Mouse (Mus musculus) ZHBTc4 (cell line): ENCODE data around the gene Fam161a.

Experiments
- DNase-seq: peaks from one replicate; pipeline ENCODE4 v3.0.0-alpha.2; 2011; ENCODE audit warnings: low read depth, low spot score

The Fam161a gene

GRCm38 (mm10) chr11:23047663-23048582, 40.6 kb downstream of the Fam161a start:
- DNase-seq, result peak; percentile 75

- no peak for DNase-seq
Measured at GRCm38 (mm10) chr11:23049642-23050041, 42.3 kb downstream of the Fam161a start.

DNA sequence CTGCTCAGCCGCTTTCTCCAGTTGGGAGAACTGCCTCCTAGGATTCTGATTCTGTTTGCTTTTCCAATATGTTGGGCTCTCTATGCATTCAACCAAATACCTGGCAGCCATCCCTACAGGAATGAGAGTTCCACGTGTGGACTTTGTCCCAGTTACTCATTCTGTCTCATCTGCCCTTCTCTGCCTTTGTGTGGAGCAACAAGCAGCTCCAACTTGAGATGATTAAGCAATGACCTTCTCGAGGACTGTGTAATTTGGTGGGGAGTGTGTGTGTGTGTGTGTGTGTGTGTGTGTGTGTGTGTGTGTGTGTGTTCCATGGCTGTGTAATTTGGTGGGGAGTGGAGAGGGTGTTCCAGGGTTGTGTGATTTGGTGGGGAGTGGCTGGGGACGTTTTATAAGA, 45.0 kb downstream of the Fam161a start:
- DNase-seq, result no peak

GRCm38 (mm10) chr11:23063153-23063552, 55.8 kb downstream of the Fam161a start:
- DNase-seq, result peak; percentile 51

DNA sequence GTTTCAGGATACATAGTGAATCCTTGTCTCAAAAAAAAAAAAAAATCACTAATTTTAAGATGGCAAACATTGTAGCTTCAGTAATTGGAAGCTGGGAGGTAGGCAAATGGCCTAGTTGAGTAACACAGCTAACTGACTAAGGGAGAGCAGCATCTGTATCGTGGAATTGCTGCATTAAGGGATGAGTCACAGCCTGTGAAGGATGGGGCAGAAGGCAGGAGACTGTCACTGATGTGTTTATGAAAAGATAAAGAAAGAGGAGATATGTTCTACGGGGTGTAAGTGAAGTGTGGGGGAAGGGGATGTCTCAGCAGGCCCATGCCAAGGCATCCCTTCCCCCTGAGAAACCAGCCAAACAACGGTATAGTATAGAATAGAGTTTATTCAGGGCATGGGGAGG, 56.5 kb downstream of the Fam161a start:
- no peak for DNase-seq

DNA sequence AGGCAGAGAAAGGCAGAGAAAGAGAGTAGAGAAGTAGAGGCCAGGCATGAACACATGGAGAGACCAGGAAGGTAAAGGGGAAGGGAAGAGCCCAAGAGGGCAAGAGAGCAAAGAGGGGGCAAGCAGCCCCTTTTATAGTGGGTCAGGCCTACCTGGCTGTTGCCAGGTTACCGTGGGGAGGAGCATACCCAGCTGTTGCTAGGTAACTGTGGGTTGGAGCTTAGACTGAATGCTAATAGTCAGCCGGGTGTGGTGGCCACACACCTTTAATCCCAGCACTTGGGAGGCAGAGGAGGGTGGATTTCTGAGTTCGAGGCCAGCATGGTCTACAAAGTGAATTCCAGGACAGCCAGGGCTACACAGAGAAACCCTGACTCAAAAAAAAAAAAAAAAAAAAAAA, 56.9 kb downstream of the Fam161a start:
- DNase-seq, result peak; percentile 57

GRCm38 (mm10) chr11:23065167-23065668, 57.9 kb downstream of the Fam161a start:
- peak; percentile 42 for DNase-seq

DNA sequence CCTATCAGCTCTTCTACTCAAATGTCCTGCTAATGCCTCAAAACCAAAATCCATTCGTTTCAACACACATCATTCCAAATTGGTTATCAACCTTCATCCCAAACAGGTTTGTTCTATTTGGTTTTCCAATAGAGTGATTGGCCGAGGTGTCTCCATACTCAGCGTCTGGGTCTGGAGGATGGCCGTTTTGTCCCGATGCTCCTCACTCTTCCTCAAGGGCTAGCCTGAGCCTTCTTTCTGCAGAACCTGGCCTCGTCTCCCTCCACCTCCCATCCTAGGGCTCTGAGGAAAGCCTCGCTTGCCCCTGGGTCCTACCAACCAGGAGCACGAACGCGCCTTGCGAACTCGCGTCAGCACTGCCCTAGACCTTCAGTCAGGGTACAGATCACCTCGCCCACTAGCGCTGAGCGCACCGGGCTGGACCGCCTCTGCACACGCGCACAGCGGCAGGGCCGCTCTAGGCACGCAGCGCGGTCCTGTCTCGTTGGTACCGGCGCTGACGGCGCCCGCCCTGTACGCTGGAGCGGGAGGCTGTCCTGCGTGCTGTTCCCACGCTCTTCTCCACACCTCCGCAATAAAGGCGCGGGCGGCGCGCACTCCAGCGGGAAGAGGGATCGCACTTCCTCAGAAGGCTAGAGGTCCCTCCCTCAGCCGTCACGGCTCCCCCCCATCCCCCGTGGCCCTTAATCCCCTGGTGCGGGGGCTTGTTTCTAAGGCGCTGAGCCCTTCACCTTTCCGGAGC, 60.2 kb downstream of the Fam161a start:
- DNase-seq, result peak; percentile 98

DNA sequence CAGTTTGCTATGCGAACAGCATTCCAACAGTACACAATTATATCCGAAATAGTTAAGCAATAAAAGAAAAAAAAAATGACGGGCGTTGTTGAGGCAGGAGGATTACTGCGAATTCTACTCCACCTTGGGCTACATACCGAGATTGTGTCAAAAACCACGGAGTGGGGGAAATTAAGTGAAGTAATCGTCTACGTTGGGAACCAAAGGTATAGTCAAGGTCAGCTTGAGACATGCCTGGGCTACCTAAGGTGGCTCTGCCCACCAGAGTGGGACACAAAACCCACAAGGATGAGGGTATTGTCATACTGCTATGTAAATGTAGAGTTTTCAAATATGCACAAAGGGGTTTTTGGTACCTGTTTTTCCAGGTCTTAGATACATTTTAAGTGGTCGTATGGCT, 60.9 kb downstream of the Fam161a start:
- no peak for DNase-seq

DNA sequence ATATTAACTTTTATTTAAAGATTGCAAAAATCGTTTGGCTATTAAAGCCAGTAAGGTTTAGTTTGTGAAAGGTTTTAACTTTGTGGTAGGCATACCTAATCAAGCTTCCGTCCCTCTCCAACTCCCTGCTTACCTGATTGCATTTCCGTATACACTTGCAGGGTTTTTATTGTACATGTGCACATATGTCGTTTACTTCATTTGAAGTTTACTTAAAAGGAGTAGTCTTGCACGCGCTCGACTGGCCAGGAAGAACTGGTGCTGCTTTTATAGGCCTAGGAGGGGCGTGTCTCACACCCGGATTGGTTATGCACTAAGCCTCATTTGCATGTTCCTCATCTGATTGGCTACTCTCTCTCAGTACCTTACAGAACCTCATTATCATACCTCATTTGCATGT, 61.7 kb downstream of the Fam161a start:
- peak; percentile 68 for DNase-seq

DNA sequence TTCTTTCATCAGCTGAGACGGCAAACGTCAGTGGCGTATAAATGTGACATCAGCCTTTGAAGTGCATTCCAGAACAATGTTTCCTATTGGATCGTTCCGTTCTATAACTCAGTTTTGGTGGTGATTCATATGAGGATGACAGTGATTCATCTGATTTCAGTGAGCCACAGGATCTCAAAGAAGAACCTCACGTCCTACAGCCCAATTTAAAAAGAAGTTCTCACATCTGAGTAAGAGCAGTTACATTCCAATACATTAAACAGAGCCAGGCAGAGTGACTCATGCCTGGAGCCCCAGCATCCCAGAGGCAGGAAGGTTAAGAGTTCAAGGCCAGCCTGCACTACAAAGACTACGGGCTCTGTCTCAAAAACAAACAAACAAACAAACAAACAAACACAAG, 67.5 kb downstream of the Fam161a start:
- no peak for DNase-seq

DNA sequence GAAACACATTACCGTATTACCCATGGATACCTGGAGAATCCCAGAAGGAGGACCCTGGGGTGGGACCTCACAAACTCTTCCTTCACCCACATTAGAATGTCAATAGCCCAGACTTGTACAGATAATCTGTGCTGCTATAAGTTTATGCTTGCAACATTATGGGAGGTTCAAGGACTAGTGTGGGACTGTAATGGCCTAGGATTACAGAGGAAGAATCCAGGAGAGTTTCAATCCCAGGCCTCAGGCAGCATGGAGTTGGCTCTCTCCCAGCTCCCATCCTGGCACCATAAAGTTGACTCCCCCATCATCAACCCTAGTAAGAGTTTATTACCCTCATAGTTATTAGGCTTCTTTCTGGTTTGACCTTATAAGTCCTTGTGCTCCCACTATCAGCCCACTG, 71.2 kb downstream of the Fam161a start:
- no peak for DNase-seq
